Mouse (Mus musculus): ENCODE results near the gene Fam71e2. TPM values are rescaled to one million over a fixed set of nuclear protein-coding genes. Genes with fewer than 3 reads are reported as not detected.
"Not testable (repeated sequence)": the region's sequence is repeated elsewhere in the genome, so short reads cannot be mapped to it uniquely, and the experiment has no call there.

Fam71e2 gene
- 0.08 and 0.09 TPM in 2 replicates for polyA plus RNA-seq (2012; rRNA removed)

DNA sequence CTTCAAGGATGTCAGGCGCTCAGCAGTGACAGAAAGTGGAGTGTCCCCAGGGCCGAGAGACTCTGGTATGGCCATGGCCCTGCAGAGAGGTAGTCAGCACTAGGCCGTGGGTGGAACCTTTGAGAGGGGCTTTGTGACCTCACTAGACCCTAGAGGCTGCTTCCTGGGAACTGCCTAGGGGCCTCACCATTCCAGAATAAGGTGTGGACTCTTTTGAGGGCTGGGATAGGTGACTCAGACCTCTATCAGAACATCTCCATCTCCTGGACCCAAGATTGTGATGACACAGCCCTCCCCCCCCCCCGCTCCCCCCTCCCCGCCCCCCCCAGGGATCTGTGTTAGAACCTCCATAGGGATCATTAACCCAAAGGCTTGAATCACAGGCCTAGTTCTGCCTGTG lies at the start of gene Fam71e2:
Fam71e2 (minus strand) TSS at position 101 of the 400 bp plus-strand sequence.
- no peaks in the 10 kb centered on the region for H3K27me3 ChIP-seq (replicated peaks; ENCODE audit: control insufficient read depth, insufficient read depth, low read length)
- H3K27ac ChIP-seq (ENCODE audit: insufficient read depth, low read depth, low read length), result no peak within 1 kb of the TSS
- H3K4me3 ChIP-seq (ENCODE audit: insufficient read depth, low read depth, low read length), result no peak within 1 kb of the TSS
- DNase-seq, result no peak
- TF ChIP-seq POLR2A (IDR thresholded peaks at IDR 0.05; ENCODE audit: low read depth, low read length) (no peak), CTCF (conservative IDR thresholded peaks at IDR 0.05; ENCODE audit: insufficient read depth, insufficient read length, low read depth, low read length) (no peak)
- H3K4me1 ChIP-seq (ENCODE audit: control insufficient read depth, insufficient read depth, low read length), result no peaks in the 10 kb centered on the region
- H3K36me3 ChIP-seq (ENCODE audit: control insufficient read depth, insufficient read depth, low read length), result no peaks in the 10 kb centered on the region
- 77% methylated on average over 4 of the region's 5 CpGs for WGBS

DNA sequence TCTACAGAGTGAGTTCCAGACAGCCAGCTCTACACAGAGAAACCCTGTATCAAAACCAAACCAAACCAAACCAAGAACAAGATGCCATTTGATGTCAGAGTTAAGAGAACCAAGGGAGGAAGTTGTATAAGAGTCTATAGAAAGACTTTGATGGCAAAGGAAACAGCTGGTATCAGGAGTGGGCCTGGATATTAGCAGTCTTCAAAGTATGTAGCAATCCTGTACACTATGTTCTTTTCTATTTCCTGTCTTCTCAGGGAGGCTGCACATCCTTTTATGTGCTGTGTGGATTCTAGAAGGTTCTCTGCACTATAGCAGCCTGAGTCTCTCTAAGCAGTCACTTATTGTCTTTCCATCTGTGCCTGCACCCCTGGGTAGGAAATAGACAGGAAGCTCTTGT lies 45.5 kb upstream of the Fam71e2 start:
- no peak for DNase-seq
- no peaks in the 10 kb centered on the region for H3K27me3 ChIP-seq (replicated peaks; ENCODE audit: control insufficient read depth, insufficient read depth, low read length)
- no peak overlapping the region for H3K4me3 ChIP-seq (ENCODE audit: insufficient read depth, low read depth, low read length)
- peaks cover 4% of the 10 kb centered on the region; the same call in 1 of the 2 replicates for H3K4me1 ChIP-seq (ENCODE audit: control insufficient read depth, insufficient read depth, low read length)
- H3K27ac ChIP-seq (ENCODE audit: insufficient read depth, low read depth, low read length), result no peak overlapping the region
- TF ChIP-seq POLR2A (IDR thresholded peaks at IDR 0.05; ENCODE audit: low read depth, low read length) (no peak), CTCF (conservative IDR thresholded peaks at IDR 0.05; ENCODE audit: insufficient read depth, insufficient read length, low read depth, low read length) (no peak)
- H3K36me3 ChIP-seq (ENCODE audit: control insufficient read depth, insufficient read depth, low read length), result no peaks in the 10 kb centered on the region

DNA sequence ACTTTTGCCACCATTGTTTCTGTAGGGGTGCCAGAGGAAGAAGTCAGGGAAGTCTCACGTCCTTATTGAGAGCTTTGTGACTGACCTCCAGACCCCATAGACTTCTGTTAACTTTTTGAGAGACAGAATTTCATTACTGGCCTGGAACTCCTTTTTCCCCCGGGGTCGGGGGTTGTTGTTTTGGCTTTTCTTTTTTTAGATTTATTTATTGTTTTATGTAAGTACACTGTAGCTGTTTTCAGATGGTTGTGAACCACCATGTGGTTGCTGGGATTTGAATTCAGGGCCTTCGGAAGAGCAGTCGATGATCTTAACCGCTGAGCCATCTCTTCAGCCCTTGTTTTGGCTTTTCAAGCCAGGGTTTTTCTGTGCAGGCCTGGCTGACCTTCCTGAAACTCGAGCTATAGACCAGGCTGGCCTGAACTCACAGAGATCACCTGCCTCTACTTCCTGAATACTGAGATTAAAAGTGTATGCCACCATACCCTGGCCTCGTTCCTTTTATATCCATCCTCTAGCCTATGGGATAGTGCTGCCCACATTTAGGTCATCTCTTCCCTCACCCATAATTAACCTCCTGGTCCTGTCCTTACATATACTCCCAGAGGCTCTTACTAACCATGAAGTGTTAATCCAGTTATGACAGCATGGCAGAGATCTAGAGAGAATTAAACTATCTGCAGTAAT lies 42.1 kb upstream of the Fam71e2 start:
- Histone ChIP-seq H3K27me3 (replicated peaks; ENCODE audit: control insufficient read depth, insufficient read depth, low read length) (no peaks in the 10 kb centered on the region), H3K27ac (ENCODE audit: insufficient read depth, low read depth, low read length) (peak overlapping the region; percentile 98), H3K4me1 (ENCODE audit: control insufficient read depth, insufficient read depth, low read length) (peaks cover 6% of the 10 kb centered on the region; the same call in 1 of the 2 replicates), H3K4me3 (ENCODE audit: insufficient read depth, low read depth, low read length) (peak overlapping the region; percentile 83), H3K36me3 (ENCODE audit: control insufficient read depth, insufficient read depth, low read length) (no peaks in the 10 kb centered on the region; the same call in 1 of the 2 replicates)
- TF ChIP-seq POLR2A (IDR thresholded peaks at IDR 0.05; ENCODE audit: low read depth, low read length), result no peak
- no peak for TF ChIP-seq CTCF (conservative IDR thresholded peaks at IDR 0.05; ENCODE audit: insufficient read depth, insufficient read length, low read depth, low read length)
- DNase-seq, result no peak
- WGBS, result 18% methylated on average over 8 of the region's 8 CpGs

- peak; percentile 88 for TF ChIP-seq POLR2A (IDR thresholded peaks at IDR 0.05; ENCODE audit: low read depth, low read length)
- TF ChIP-seq CTCF (conservative IDR thresholded peaks at IDR 0.05; ENCODE audit: insufficient read depth, insufficient read length, low read depth, low read length), result no peak
- peak; percentile 100 for DNase-seq
- H3K4me3 ChIP-seq (ENCODE audit: insufficient read depth, low read depth, low read length), result peak within 1 kb of the TSS; percentile 83
- H3K27ac ChIP-seq (ENCODE audit: insufficient read depth, low read depth, low read length), result peak within 1 kb of the TSS; percentile 98
- H3K27me3 ChIP-seq (replicated peaks; ENCODE audit: control insufficient read depth, insufficient read depth, low read length), result no peaks in the 10 kb centered on the region
- peaks cover 6% of the 10 kb centered on the region; the same call in 1 of the 2 replicates for H3K4me1 ChIP-seq (ENCODE audit: control insufficient read depth, insufficient read depth, low read length)
- under 1% methylated on average over 62 of the region's 62 CpGs for WGBS
- no peaks in the 10 kb centered on the region; the same call in 1 of the 2 replicates for H3K36me3 ChIP-seq (ENCODE audit: control insufficient read depth, insufficient read depth, low read length)
Observed at GRCm38 (mm10) chr7:4812303-4813104, 41.4 kb upstream of the Fam71e2 start, which contains the start of gene Ube2s. Ube2s (minus strand) TSS chr7:4812590.

DNA sequence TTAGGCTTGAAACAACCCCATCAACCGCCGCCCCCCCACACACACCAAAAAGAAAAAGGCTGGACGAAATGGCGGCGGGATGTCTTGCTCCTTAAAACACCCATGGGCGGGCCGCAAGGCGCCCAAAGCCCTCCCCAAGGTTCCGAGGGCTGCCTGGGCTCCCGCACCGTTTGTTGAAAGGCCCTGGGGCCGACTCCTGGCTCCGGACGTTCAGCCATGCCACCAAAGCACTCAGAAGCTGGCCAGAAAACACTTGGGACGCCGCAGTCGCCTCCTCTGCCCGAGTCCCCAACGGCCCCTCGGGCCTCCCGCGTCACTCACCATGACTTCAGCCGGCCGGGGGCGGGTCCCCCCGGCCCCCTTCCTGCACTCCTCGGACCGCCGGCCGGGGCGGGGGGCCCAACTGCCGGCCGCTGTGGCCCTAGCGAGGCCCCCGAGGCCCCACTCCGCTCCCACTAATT lies 40.8 kb upstream of the Fam71e2 start:
- Histone ChIP-seq H3K27me3 (replicated peaks; ENCODE audit: control insufficient read depth, insufficient read depth, low read length) (no peaks in the 10 kb centered on the region), H3K27ac (ENCODE audit: insufficient read depth, low read depth, low read length) (peak overlapping the region; percentile 26; the same call in 1 of the 2 replicates), H3K4me1 (ENCODE audit: control insufficient read depth, insufficient read depth, low read length) (peaks cover 6% of the 10 kb centered on the region; the same call in 1 of the 2 replicates), H3K36me3 (ENCODE audit: control insufficient read depth, insufficient read depth, low read length) (peaks cover 4% of the 10 kb centered on the region), H3K4me3 (ENCODE audit: insufficient read depth, low read depth, low read length) (peak overlapping the region; percentile 73)
- TF ChIP-seq POLR2A (IDR thresholded peaks at IDR 0.05; ENCODE audit: low read depth, low read length), result no peak
- no peak for TF ChIP-seq CTCF (conservative IDR thresholded peaks at IDR 0.05; ENCODE audit: insufficient read depth, insufficient read length, low read depth, low read length)
- no peak for DNase-seq
- WGBS, result 1% methylated on average over 30 of the region's 36 CpGs

DNA sequence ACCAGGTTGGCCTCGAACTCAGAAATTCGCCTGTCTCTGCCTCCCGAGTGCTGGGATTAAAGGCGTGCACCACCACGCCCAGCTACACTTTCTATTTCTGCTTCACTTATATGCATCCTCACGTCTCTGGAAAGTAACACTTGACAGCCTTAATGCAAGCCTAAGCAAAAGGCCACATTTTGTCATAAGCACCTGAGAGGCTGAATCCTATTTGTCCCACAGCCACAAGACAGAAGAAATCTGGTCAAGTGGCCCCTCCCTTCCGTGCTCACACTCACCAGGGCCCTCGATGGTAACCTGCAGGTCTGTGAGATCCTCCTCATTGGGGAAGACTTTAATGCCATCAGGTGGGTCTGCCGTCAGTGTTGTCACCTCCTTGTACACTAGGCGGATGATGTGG lies 40.0 kb upstream of the Fam71e2 start:
- not testable (repeated sequence) for H3K27ac ChIP-seq (ENCODE audit: insufficient read depth, low read depth, low read length); H3K36me3 ChIP-seq (ENCODE audit: control insufficient read depth, insufficient read depth, low read length); DNase-seq; H3K4me1 ChIP-seq (ENCODE audit: control insufficient read depth, insufficient read depth, low read length); H3K27me3 ChIP-seq (replicated peaks; ENCODE audit: control insufficient read depth, insufficient read depth, low read length)
- H3K4me3 ChIP-seq (ENCODE audit: insufficient read depth, low read depth, low read length), result peak overlapping the region; percentile 73
- 24% methylated on average over 10 of the region's 10 CpGs for WGBS

DNA sequence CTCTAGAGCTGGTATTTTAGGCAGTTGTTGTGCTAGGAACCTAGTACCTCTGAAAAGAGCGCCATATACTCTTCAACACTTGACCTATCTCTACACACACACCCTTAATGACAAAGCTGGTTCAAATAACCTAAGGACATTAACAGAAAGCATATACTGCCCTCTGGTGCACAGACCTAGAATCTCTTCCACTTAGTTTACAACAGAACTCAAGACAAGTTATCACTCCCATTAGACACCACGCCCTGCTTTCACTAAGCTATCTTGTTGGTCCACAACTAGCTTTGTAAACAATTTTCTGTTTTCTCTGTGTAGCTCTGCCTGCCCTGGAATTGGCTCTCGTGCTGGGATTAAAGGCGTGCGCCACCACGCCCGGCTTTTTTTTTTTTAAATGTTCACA lies 35.6 kb upstream of the Fam71e2 start:
- H3K27me3 ChIP-seq (replicated peaks; ENCODE audit: control insufficient read depth, insufficient read depth, low read length), result no peaks in the 10 kb centered on the region
- peaks cover 4% of the 10 kb centered on the region for H3K36me3 ChIP-seq (ENCODE audit: control insufficient read depth, insufficient read depth, low read length)
- DNase-seq, result peak; percentile 61
- no peak overlapping the region for H3K27ac ChIP-seq (ENCODE audit: insufficient read depth, low read depth, low read length)
- TF ChIP-seq CTCF (conservative IDR thresholded peaks at IDR 0.05; ENCODE audit: insufficient read depth, insufficient read length, low read depth, low read length) (0 out of 2 replicates have a peak, but pooled peaks have one; percentile 11), POLR2A (IDR thresholded peaks at IDR 0.05; ENCODE audit: low read depth, low read length) (no peak)
- peaks cover 3% of the 10 kb centered on the region; the same call in 1 of the 2 replicates for H3K4me1 ChIP-seq (ENCODE audit: control insufficient read depth, insufficient read depth, low read length)
- no peak overlapping the region for H3K4me3 ChIP-seq (ENCODE audit: insufficient read depth, low read depth, low read length)
- 84% methylated on average over 7 of the region's 7 CpGs for WGBS

All from kidney, adult 2 months (tissue).